Mouse (Mus musculus) lung, postnatal 25 days (tissue): Measurements from ENCODE around the gene Cmip.

Source experiments
- DNase-seq: peaks from one replicate; pipeline ENCODE4 v3.0.0; 2022; ENCODE audit warnings: low spot score

Cmip gene

GRCm38 (mm10) chr8:117324821-117325220 is 68.0 kb downstream of the Cmip start:
- no peak for DNase-seq

GRCm38 (mm10) chr8:117326735-117327134 is 69.9 kb downstream of the Cmip start:
- no peak for DNase-seq

GRCm38 (mm10) chr8:117327385-117327837 is 70.5 kb downstream of the Cmip start:
- DNase-seq = no peak

GRCm38 (mm10) chr8:117328758-117329157 is 71.9 kb downstream of the Cmip start:
- DNase-seq = peak; percentile 34

- no peak for DNase-seq
Measured at GRCm38 (mm10) chr8:117329167-117329566, 72.3 kb downstream of the Cmip start.

GRCm38 (mm10) chr8:117329903-117330302 is 73.0 kb downstream of the Cmip start:
- no peak for DNase-seq

- no peak for DNase-seq
Measured at GRCm38 (mm10) chr8:117332229-117333010, 75.6 kb downstream of the Cmip start.

- no peak for DNase-seq
Measured at GRCm38 (mm10) chr8:117333619-117334018, 76.8 kb downstream of the Cmip start.

GRCm38 (mm10) chr8:117334058-117334747 is 77.3 kb downstream of the Cmip start:
- DNase-seq = no peak

GRCm38 (mm10) chr8:117334748-117335393 is 78.0 kb downstream of the Cmip start:
- DNase-seq = peak; percentile 31

- DNase-seq = no peak
Measured at GRCm38 (mm10) chr8:117335423-117335822, 78.6 kb downstream of the Cmip start.

GRCm38 (mm10) chr8:117337188-117337587 is 80.3 kb downstream of the Cmip start:
- DNase-seq = no peak

GRCm38 (mm10) chr8:117338678-117339077 is 81.8 kb downstream of the Cmip start:
- no peak for DNase-seq

- DNase-seq = peak; percentile 78
Measured at GRCm38 (mm10) chr8:117339296-117339957, 82.6 kb downstream of the Cmip start.

GRCm38 (mm10) chr8:117339958-117340651 is 83.2 kb downstream of the Cmip start:
- peak; percentile 61 for DNase-seq

- DNase-seq = no peak
Measured at GRCm38 (mm10) chr8:117340800-117341199, 83.9 kb downstream of the Cmip start.

- DNase-seq = no peak
Measured at GRCm38 (mm10) chr8:117342735-117343385, 86.0 kb downstream of the Cmip start.

- no peak for DNase-seq
Measured at GRCm38 (mm10) chr8:117343484-117343883, 86.6 kb downstream of the Cmip start.

GRCm38 (mm10) chr8:117344899-117345298 is 88.0 kb downstream of the Cmip start:
- DNase-seq = no peak

GRCm38 (mm10) chr8:117345376-117345775 is 88.5 kb downstream of the Cmip start:
- DNase-seq = no peak

GRCm38 (mm10) chr8:117347556-117347955 is 90.7 kb downstream of the Cmip start:
- DNase-seq = no peak
